Mouse (Mus musculus): Measurements from ENCODE around the gene Btbd18. TPM values are rescaled to one million over a fixed set of nuclear protein-coding genes. Genes with fewer than 3 reads are reported as not detected.
A peak's percentile ranks its signal among the peaks of the same experiment; 100 is the strongest.
"Not testable (repeated sequence)": the region's sequence is repeated elsewhere in the genome, so short reads cannot be mapped to it uniquely, and the experiment has no call there.

Gene Btbd18
- polyA plus RNA-seq, 1 experiment from 2014 or later = 0.58 TPM

DNA sequence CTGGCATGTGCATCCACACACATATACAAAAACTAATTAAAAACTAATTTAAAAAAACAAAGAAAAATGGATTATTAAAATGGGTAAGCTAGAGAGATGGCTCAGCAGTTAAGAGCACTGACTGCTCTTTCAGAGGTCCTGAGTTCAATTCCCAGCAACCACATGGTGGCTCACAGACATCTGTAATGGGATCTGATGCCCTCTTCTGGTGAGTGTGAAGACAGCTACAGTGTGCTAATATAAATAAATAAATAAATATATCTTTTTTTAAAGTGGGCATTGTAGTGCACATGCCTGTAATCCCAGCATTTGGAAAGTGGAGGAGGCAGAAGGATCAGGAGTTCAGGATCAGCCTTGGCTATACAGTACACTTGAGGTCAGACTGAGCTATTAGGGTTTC, 5.5 kb upstream of the Btbd18 start:
- no peak overlapping the region for H3K27ac ChIP-seq
- H3K4me1 ChIP-seq = peaks cover 12% of the 10 kb centered on the region
- H3K36me3 ChIP-seq = no peaks in the 10 kb centered on the region
- no peaks in the 10 kb centered on the region for H3K27me3 ChIP-seq (ENCODE audit: low read depth, poor library complexity, severe bottlenecking)
- H3K4me3 ChIP-seq = no peak overlapping the region
- no peak for DNase-seq (ENCODE audit: low spot score)
- no peaks in the 10 kb centered on the region for H3K9me3 ChIP-seq (replicated peaks)

GRCm38 (mm10) chr2:84655864-84656263, 3.0 kb upstream of the Btbd18 start:
- H3K9me3 ChIP-seq (replicated peaks) = no peaks in the 10 kb centered on the region
- H3K36me3 ChIP-seq = no peaks in the 10 kb centered on the region
- 0 out of 2 replicates have a peak, but pooled peaks cover 5% of the 10 kb centered on the region for H3K4me1 ChIP-seq
- no peak for DNase-seq (ENCODE audit: low spot score)
- H3K4me3 ChIP-seq = no peak overlapping the region
- H3K27ac ChIP-seq = no peak overlapping the region
- WGBS = 80% methylated on average over 1 of the region's 1 CpGs
- H3K27me3 ChIP-seq (ENCODE audit: low read depth, poor library complexity, severe bottlenecking) = no peaks in the 10 kb centered on the region

GRCm38 (mm10) chr2:84660253-84660652, 1.4 kb downstream of the Btbd18 start:
- WGBS = 68% methylated on average over 3 of the region's 3 CpGs
- no peak for DNase-seq (ENCODE audit: low spot score)
- no peak overlapping the region for H3K27ac ChIP-seq
- H3K4me1 ChIP-seq = no peaks in the 10 kb centered on the region
- H3K9me3 ChIP-seq (replicated peaks) = no peaks in the 10 kb centered on the region
- no peak overlapping the region for H3K4me3 ChIP-seq
- no peaks in the 10 kb centered on the region for H3K27me3 ChIP-seq (ENCODE audit: low read depth, poor library complexity, severe bottlenecking)
- H3K36me3 ChIP-seq = no peaks in the 10 kb centered on the region

- H3K27me3 ChIP-seq (ENCODE audit: low read depth, poor library complexity, severe bottlenecking) = no peaks in the 10 kb centered on the region
- peaks cover 8% of the 10 kb centered on the region for H3K36me3 ChIP-seq
- H3K9me3 ChIP-seq (replicated peaks) = no peaks in the 10 kb centered on the region
- DNase-seq (ENCODE audit: low spot score) = peak; percentile 41
- no peak overlapping the region for H3K27ac ChIP-seq
- H3K4me1 ChIP-seq = no peaks in the 10 kb centered on the region
- H3K4me3 ChIP-seq = no peak overlapping the region
- WGBS = 18% methylated on average over 2 of the region's 2 CpGs
Observed at GRCm38 (mm10) chr2:84662866-84663265, 4.0 kb downstream of the Btbd18 start.

DNA sequence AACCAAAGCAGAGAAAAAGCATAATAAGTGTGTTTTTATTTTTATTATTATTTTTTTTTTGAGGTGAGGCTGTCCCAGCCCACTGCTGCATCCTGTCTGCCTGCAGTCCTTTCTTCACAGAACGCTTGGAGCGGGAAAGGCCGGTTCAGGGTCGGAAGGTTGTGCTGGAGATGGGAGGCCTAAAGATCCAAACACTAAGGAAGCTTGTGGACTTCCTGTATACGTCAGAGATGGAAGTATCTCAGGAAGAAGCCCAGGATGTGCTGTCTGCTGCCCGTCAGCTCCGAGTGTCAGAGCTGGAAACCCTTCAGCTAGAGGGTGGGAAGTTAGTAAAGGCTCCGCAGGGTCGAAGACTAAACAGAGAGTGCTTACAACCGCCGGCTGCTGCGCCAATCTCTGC, 7.2 kb downstream of the Btbd18 start:
- H3K9me3 ChIP-seq (replicated peaks) = no peaks in the 10 kb centered on the region
- no peak overlapping the region for H3K4me3 ChIP-seq
- peaks cover 11% of the 10 kb centered on the region for H3K4me1 ChIP-seq
- 62% methylated on average over 12 of the region's 12 CpGs for WGBS
- DNase-seq (ENCODE audit: low spot score) = no peak
- peaks cover 23% of the 10 kb centered on the region for H3K36me3 ChIP-seq
- no peak overlapping the region for H3K27ac ChIP-seq
- no peaks in the 10 kb centered on the region for H3K27me3 ChIP-seq (ENCODE audit: low read depth, poor library complexity, severe bottlenecking)

DNA sequence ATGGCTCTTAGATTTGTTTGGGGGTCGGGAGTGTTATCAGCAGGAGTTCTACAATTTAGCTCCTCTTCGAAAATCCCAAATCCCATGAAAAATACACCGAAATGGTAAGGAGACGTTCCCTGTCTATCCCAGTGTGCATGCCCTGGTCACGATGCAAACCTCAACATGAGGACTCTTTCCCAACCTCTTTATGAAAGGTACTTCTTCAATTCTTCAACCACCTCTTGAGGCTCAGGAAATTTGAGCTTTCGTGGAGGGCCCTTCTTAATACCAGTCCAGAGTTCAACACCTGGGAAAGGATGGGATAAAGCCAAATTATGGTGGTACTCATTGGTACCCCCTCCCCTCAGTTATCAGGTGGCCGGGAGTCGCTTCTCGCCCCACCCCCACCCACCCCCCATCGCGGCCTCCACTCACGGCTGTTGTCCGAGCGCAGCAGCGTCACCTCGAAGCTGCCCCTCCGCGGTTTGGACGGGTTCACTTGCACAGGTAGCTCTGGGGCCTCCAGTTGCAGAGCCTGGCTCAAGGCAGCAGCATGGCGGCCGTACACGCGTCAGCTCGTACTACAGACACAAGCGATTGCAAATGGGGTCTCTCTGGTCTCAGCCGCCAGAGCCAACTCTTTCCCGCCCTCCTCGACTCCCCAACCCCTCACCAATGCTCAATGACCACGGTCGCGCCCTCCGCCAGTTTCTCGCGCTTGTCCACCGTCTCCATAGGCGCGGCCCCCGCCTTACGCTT, 11.1 kb downstream of the Btbd18 start:
- Histone ChIP-seq H3K4me1 (peaks cover 12% of the 10 kb centered on the region), H3K27ac (peak overlapping the region; percentile 99), H3K36me3 (peaks cover 50% of the 10 kb centered on the region), H3K27me3 (ENCODE audit: low read depth, poor library complexity, severe bottlenecking) (no peaks in the 10 kb centered on the region), H3K4me3 (peak overlapping the region; percentile 83), H3K9me3 (replicated peaks) (no peaks in the 10 kb centered on the region)
- 3% methylated on average over 39 of the region's 39 CpGs for WGBS
- DNase-seq (ENCODE audit: low spot score) = no peak

- DNase-seq (ENCODE audit: low spot score) = peak; percentile 94
- Histone ChIP-seq H3K36me3 (peaks cover 55% of the 10 kb centered on the region), H3K27me3 (ENCODE audit: low read depth, poor library complexity, severe bottlenecking) (no peaks in the 10 kb centered on the region), H3K4me1 (peaks cover 12% of the 10 kb centered on the region), H3K9me3 (replicated peaks) (no peaks in the 10 kb centered on the region), H3K27ac (peak within 1 kb of the TSS; percentile 99), H3K4me3 (peak within 1 kb of the TSS; percentile 83)
- WGBS = under 1% methylated on average over 20 of the region's 20 CpGs
Observed at GRCm38 (mm10) chr2:84670569-84670933, 11.7 kb downstream of the Btbd18 start, which contains the start of gene Selenoh. TSS of gene Selenoh (minus strand) at chr2:84670770.

DNA sequence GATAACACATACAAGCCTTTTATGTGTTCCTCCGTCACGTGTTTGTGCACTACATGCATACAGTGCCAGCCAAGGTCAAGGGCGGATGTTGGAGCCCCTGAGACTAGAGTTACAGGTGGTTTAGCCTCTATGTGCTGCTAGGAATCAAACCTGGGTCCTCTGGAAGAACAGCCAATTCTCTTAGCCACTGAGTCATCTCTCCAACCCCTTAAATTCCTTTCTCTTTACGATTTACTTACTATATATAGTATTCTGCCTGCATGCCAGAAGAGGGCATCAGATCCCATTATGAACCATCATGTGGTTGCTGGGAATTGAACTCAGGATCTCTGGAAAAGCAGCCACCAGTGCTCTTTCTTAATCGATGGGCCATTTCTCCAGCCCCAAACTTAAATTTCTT, 12.7 kb downstream of the Btbd18 start:
- peaks cover 64% of the 10 kb centered on the region for H3K36me3 ChIP-seq
- WGBS = 72% methylated on average over 4 of the region's 5 CpGs
- DNase-seq (ENCODE audit: low spot score); H3K9me3 ChIP-seq (replicated peaks); H3K27me3 ChIP-seq (ENCODE audit: low read depth, poor library complexity, severe bottlenecking); H3K4me3 ChIP-seq; H3K27ac ChIP-seq: not testable (repeated sequence)
- peaks cover 12% of the 10 kb centered on the region for H3K4me1 ChIP-seq

DNA sequence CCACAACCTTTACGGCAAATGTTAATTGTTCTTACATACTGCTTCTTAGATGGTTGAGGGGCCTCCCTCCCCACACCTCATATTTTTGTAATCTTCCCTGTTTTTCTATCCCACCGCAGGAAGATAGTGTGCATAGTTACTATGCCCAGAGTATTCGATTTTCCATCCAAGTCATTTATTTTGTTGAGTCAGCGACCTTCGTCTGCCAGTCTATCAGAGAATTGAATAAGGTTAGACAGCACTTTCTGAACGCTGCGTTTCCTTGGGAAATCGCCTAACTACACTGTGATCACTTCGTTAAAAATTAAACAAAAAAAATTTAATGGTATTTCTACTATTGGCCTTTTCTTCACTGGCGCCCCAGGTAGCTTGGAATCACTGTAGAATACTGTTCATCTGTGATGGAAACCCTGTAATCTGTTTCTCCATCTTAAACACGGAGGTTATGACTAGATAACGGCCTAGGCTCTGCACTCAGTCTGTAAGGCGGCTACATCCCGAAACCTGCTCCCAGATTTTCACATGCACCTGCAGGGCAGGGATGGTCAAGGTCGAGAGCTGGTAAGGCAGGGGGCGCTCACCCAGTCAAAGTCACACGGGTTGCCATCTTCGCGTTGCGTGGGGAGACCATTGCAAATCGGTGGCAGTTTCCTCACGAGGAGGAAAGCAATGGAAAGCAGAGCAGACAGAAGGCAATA, 18.5 kb downstream of the Btbd18 start:
- Histone ChIP-seq H3K27me3 (ENCODE audit: low read depth, poor library complexity, severe bottlenecking) (no peaks in the 10 kb centered on the region), H3K4me1 (peaks cover 16% of the 10 kb centered on the region), H3K36me3 (peaks cover 59% of the 10 kb centered on the region), H3K27ac (peak overlapping the region; percentile 58), H3K4me3 (peak overlapping the region; percentile 89), H3K9me3 (replicated peaks) (no peaks in the 10 kb centered on the region)
- WGBS = 10% methylated on average over 22 of the region's 22 CpGs
- no peak for DNase-seq (ENCODE audit: low spot score)

DNA sequence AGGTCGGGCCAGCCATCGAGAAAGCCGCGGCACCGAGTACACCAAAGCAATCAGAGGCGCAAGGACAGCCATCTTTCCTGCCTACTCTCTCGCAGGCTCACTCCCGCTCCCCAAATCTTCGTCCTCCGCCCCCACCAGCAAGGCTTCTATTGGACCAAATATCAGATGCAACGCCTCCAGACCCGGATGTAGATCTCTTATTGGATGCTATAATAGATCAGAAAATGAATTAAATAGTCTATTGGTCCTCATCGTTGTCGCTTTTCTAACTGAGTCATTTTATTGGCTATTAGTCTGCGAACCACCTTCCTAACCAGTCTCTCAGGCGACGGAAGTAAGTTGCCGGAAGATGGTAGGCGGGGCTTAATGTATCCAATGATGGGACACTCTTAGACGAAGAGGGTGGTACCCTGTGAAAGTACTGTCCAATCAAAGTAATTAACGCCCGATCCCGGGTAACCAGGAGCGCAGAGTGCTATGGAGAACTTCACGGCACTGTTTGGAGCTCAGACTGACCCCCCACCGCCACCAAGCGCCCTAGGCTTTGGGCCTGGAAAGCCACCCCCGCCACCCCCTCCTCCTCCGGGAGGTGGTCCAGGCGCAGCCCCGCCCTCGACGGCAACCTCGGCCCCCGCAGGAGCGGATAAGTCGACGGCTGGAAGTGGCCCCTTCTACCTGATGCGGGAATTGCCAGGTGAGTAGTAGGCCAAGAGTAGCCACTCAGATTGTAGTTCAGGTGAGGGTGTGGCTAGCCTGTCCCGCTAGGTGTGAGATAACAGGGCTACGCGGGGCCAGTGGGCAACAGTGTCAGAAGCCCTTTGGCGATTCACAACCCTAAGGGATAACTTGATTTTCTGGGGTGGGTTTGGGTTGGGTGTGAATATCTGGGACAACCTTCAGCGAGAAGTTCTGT, 19.3 kb downstream of the Btbd18 start, which contains the start of the genes Gm28635 and Med19:
Gene Gm28635, minus strand, starts transcription at position 74 of the 913 bp plus-strand sequence.
Gene Med19, plus strand, starts transcription at position 435 of the 913 bp plus-strand sequence.
- Histone ChIP-seq H3K4me3 (peak within 1 kb of the TSS; percentile 89), H3K9me3 (replicated peaks) (no peaks in the 10 kb centered on the region), H3K27me3 (ENCODE audit: low read depth, poor library complexity, severe bottlenecking) (no peaks in the 10 kb centered on the region), H3K27ac (peak within 1 kb of the TSS; percentile 85), H3K4me1 (peaks cover 16% of the 10 kb centered on the region), H3K36me3 (peaks cover 57% of the 10 kb centered on the region)
- WGBS = under 1% methylated on average over 44 of the region's 44 CpGs
- DNase-seq (ENCODE audit: low spot score) = peak; percentile 88

- whole genome bisulfite sequencing = 21% methylated on average over 8 of the region's 8 CpGs
- Histone ChIP-seq H3K27ac (peak within 1 kb of the TSS; percentile 85), H3K4me1 (peaks cover 16% of the 10 kb centered on the region), H3K4me3 (peak within 1 kb of the TSS; percentile 89), H3K36me3 (peaks cover 50% of the 10 kb centered on the region), H3K27me3 (ENCODE audit: low read depth, poor library complexity, severe bottlenecking) (no peaks in the 10 kb centered on the region), H3K9me3 (replicated peaks) (no peaks in the 10 kb centered on the region)
- DNase-seq (ENCODE audit: low spot score) = no peak
Observed at GRCm38 (mm10) chr2:84679016-84679415, 20.1 kb downstream of the Btbd18 start, which contains the start of gene Tmx2. TSS of gene Tmx2 (minus strand) at chr2:84679140.

DNA sequence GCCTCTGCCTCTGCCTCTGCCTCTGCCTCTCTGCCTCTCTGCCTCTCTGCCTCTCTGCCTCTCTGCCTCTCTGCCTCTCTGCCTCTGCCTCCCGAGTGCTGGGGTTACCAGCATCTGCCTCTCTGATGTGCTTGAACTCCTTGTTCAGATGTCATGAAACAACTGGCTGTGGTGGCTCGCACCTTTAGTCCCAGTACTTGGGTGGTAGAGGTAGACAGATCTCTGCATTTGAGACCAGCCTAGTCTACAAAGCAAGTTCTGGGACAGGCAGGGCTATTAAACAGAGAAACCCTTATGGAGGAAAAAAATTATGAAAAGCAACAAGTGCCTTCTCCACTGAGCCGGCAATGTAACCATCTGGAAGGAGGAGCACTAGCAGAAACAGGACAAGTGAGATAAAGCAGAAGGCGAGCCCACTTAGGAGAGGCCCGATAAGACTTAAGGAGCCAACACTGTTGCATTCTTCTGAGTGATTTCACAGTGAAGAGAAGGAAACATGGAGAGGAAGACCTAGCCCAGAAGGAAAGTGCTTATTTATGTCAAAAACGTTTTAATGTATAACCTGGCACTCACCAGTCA, 23.8 kb downstream of the Btbd18 start:
- no peak overlapping the region for H3K4me3 ChIP-seq
- peaks cover 62% of the 10 kb centered on the region for H3K36me3 ChIP-seq
- no peaks in the 10 kb centered on the region for H3K27me3 ChIP-seq (ENCODE audit: low read depth, poor library complexity, severe bottlenecking)
- peaks cover 9% of the 10 kb centered on the region for H3K4me1 ChIP-seq
- H3K9me3 ChIP-seq (replicated peaks) = no peaks in the 10 kb centered on the region
- no peak overlapping the region for H3K27ac ChIP-seq
- 83% methylated on average over 6 of the region's 6 CpGs for WGBS
- DNase-seq (ENCODE audit: low spot score) = no peak
